31 mouse cellular contexts compared by ENCODE assay signal in the genomic region with DNA sequence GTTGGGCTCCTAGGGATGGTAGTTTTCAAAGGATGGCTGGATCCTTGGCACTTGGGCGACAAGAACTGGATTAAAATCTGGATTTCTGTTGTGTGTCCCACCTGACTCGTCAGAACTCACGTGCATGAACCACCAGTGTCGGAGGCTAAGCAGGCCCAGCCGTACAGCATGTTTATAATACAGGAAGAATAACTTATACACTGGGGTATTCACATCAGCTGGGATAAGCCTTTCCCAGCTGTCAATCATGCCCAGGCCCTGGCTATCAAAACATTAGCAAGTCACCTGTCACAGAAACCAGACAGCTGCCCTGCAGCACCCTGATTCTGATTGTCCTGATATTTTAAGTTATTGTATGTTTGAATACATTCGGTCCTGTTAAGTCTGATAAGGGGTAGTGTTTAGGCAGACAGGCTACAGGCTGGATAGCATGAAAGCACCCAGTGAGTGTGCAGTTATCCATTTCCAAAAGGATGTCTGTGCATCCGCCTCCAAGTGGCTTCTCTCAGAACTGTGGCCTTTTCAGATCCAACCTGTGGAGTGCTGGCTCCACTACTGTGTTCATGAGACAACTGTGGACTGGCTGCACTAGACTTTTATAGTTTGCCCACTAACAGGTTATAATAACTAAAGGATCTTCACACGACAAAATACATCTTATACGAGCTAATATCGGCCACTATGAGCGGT.
"Had no signal": no experiment of that assay in that cellular context is flagged by ENCODE, and none has a peak within 500 bp of the region (broad histone marks: within the 10 kb centered on the region; RNA-seq: fewer than 3 reads in every experiment).

No protein-coding gene starts in this region.

- H3K9ac ChIP-seq: limb, embryonic 12.5 days; limb, embryonic 13.5 days; limb, embryonic 15.5 days; liver, embryonic 13.5 days; liver, embryonic 14.5 days; liver, embryonic 15.5 days; liver, postnatal 0 days; lung, embryonic 14.5 days; lung, embryonic 15.5 days; midbrain, embryonic 12.5 days; midbrain, embryonic 13.5 days; midbrain, embryonic 15.5 days; neural tube, embryonic 12.5 days had no signal

- H3K4me2 ChIP-seq: limb, embryonic 12.5 days; limb, embryonic 13.5 days; limb, embryonic 15.5 days; liver, embryonic 11.5 days; liver, embryonic 13.5 days; liver, embryonic 15.5 days; lung, embryonic 14.5 days; lung, embryonic 15.5 days; midbrain, embryonic 11.5 days; midbrain, embryonic 12.5 days; midbrain, embryonic 13.5 days; midbrain, embryonic 15.5 days; neural tube, embryonic 12.5 days had no signal

- H3K4me1 ChIP-seq: limb, embryonic 10.5 days; limb, embryonic 12.5 days; limb, embryonic 15.5 days; liver, embryonic 13.5 days; lung, embryonic 15.5 days; midbrain, embryonic 10.5 days; midbrain, embryonic 12.5 days; midbrain, embryonic 13.5 days; midbrain, embryonic 15.5 days; neural tube, embryonic 12.5 days had no signal

- DNase-seq: left cerebral cortex, postnatal 4 days; liver; liver, embryonic 13.5 days; liver, postnatal 0 days; lung, adult 18-20 months; lung, adult 2 months; lung, embryonic 14.5 days; lung, postnatal 10 days; lung, postnatal 14 days; lung, postnatal 36 days; lung, postnatal 4 days; midbrain, embryonic 14.5 days had no signal

- H3K9me3 ChIP-seq: limb, embryonic 10.5 days; limb, embryonic 12.5 days; limb, embryonic 13.5 days; limb, embryonic 15.5 days; liver, embryonic 13.5 days; liver, embryonic 15.5 days; lung, embryonic 15.5 days; megakaryocyte, embryonic 14.5 days; midbrain, embryonic 10.5 days; midbrain, embryonic 12.5 days; midbrain, embryonic 13.5 days; midbrain, embryonic 15.5 days; neural tube, embryonic 12.5 days had no signal

- ATAC-seq: lung, postnatal 0 days; midbrain, embryonic 13.5 days; midbrain, embryonic 15.5 days; midbrain, embryonic 16.5 days had no signal

- H3K27ac ChIP-seq: limb, embryonic 10.5 days; limb, embryonic 12.5 days; limb, embryonic 13.5 days; limb, embryonic 15.5 days; liver, embryonic 13.5 days; liver, embryonic 14.5 days; liver, embryonic 15.5 days; lung, embryonic 15.5 days; macrophage; midbrain, embryonic 10.5 days; midbrain, embryonic 12.5 days; midbrain, embryonic 13.5 days; midbrain, embryonic 15.5 days; neural tube, embryonic 12.5 days had no signal

- H3K27me3 ChIP-seq: limb, embryonic 12.5 days; limb, embryonic 13.5 days; limb, embryonic 15.5 days; liver, embryonic 13.5 days; liver, embryonic 15.5 days; lung, embryonic 15.5 days; megakaryocyte, embryonic 14.5 days; midbrain, embryonic 12.5 days; midbrain, embryonic 13.5 days; midbrain, embryonic 15.5 days; neural tube, embryonic 12.5 days had no signal

- H3K36me3 ChIP-seq: limb, embryonic 10.5 days; limb, embryonic 12.5 days; limb, embryonic 13.5 days; limb, embryonic 15.5 days; liver, embryonic 13.5 days; liver, embryonic 15.5 days; lung, embryonic 15.5 days; midbrain, embryonic 10.5 days; midbrain, embryonic 12.5 days; midbrain, embryonic 13.5 days; midbrain, embryonic 15.5 days; neural tube, embryonic 12.5 days had no signal

- H3K4me3 ChIP-seq: limb, embryonic 10.5 days; limb, embryonic 12.5 days; limb, embryonic 13.5 days; limb, embryonic 15.5 days; liver, embryonic 13.5 days; liver, embryonic 15.5 days; lung, embryonic 15.5 days; megakaryocyte, embryonic 14.5 days; midbrain, embryonic 10.5 days; midbrain, embryonic 12.5 days; midbrain, embryonic 13.5 days; midbrain, embryonic 15.5 days; myocyte; neural tube, embryonic 12.5 days had no signal
